Mouse (Mus musculus) megakaryocyte, embryonic 14.5 days (primary cell): ENCODE measurements around the gene Ripor2. TPM values are rescaled to one million over a fixed set of nuclear protein-coding genes. Genes with fewer than 3 reads are reported as not detected.

Experiments used
- H3K27me3 ChIP-seq: replicated peaks from 2 replicates; pipeline ENCODE3; 2012; ENCODE audit warnings: inconsistent platforms
- H3K36me3 ChIP-seq: replicated peaks from 2 replicates; pipeline ENCODE3; 2012; ENCODE audit warnings: low read length, inconsistent platforms, mixed read lengths
- H3K4me1 ChIP-seq: 2 replicates; pipeline ENCODE4 v1.6.1; 2012; ENCODE audit warnings: inconsistent platforms
- H3K4me3 ChIP-seq: replicated peaks from 2 replicates; pipeline ENCODE3; 2012; ENCODE audit warnings: moderate library complexity, mild to moderate bottlenecking, inconsistent platforms
- H3K9me3 ChIP-seq: 2 replicates; pipeline ENCODE4 v1.6.1; 2012; ENCODE audit warnings: inconsistent platforms
- FLI1 ChIP-seq: IDR thresholded peaks from 2 replicates; pipeline ENCODE4 v1.6.1; 2012; ENCODE audit warnings: low read length, inconsistent platforms, mixed read lengths
- GATA1 ChIP-seq: IDR thresholded peaks from 3 replicates; pipeline ENCODE4 v1.6.1; 2012; ENCODE audit warnings: mixed read lengths, low read length, inconsistent platforms, borderline replicate concordance
- polyA plus RNA-seq: library from polyadenylated mRNA; stranded (reverse); fragments of >175 nt; gene quantifications from 2 replicates; pipeline ENCODE4 v1.2.3, GENCODE M21; 2012; ENCODE audit warnings: low replicate concordance; ENCODE audit not compliant: insufficient read depth

Gene Ripor2
- polyA plus RNA-seq, 1 experiment = 12.6 TPM

- TF ChIP-seq FLI1 (no peak), GATA1 (no peak)
- Histone ChIP-seq H3K4me1 (peaks cover 19% of the 10 kb centered on the region), H3K4me3 (no peak overlapping the region), H3K27me3 (no peaks in the 10 kb centered on the region), H3K9me3 (no peaks in the 10 kb centered on the region), H3K36me3 (peaks cover 83% of the 10 kb centered on the region)
Observed at GRCm38 (mm10) chr13:24693312-24693711, 111.3 kb downstream of the Ripor2 start.

- peaks cover 100% of the 10 kb centered on the region for H3K36me3 ChIP-seq
- H3K9me3 ChIP-seq = no peaks in the 10 kb centered on the region
- H3K4me3 ChIP-seq = no peak overlapping the region
- peaks cover 41% of the 10 kb centered on the region for H3K4me1 ChIP-seq
- no peaks in the 10 kb centered on the region for H3K27me3 ChIP-seq
- TF ChIP-seq FLI1 = no peak
- TF ChIP-seq GATA1 = no peak
Observed at GRCm38 (mm10) chr13:24698746-24699145, 116.8 kb downstream of the Ripor2 start.

GRCm38 (mm10) chr13:24702128-24702527, 120.1 kb downstream of the Ripor2 start:
- Histone ChIP-seq H3K9me3 (no peaks in the 10 kb centered on the region), H3K27me3 (no peaks in the 10 kb centered on the region), H3K4me1 (peaks cover 42% of the 10 kb centered on the region), H3K4me3 (no peak overlapping the region), H3K36me3 (peaks cover 98% of the 10 kb centered on the region)
- TF ChIP-seq FLI1 (no peak), GATA1 (no peak)

GRCm38 (mm10) chr13:24709656-24710396, 127.8 kb downstream of the Ripor2 start:
- no peak overlapping the region for H3K4me3 ChIP-seq
- no peak for TF ChIP-seq GATA1
- TF ChIP-seq FLI1 = no peak
- H3K4me1 ChIP-seq = peaks cover 41% of the 10 kb centered on the region
- no peaks in the 10 kb centered on the region for H3K9me3 ChIP-seq
- no peaks in the 10 kb centered on the region for H3K27me3 ChIP-seq
- peaks cover 99% of the 10 kb centered on the region for H3K36me3 ChIP-seq

- no peaks in the 10 kb centered on the region for H3K9me3 ChIP-seq
- no peaks in the 10 kb centered on the region for H3K27me3 ChIP-seq
- H3K4me3 ChIP-seq = no peak overlapping the region
- H3K36me3 ChIP-seq = peaks cover 99% of the 10 kb centered on the region
- H3K4me1 ChIP-seq = peaks cover 47% of the 10 kb centered on the region
- TF ChIP-seq GATA1 = no peak
- TF ChIP-seq FLI1 = no peak
Observed at GRCm38 (mm10) chr13:24710968-24711367, 129.0 kb downstream of the Ripor2 start.

- Histone ChIP-seq H3K27me3 (no peaks in the 10 kb centered on the region), H3K9me3 (0 out of 2 replicates have a peak, but pooled peaks cover 3% of the 10 kb centered on the region), H3K4me3 (no peak overlapping the region), H3K36me3 (peaks cover 99% of the 10 kb centered on the region), H3K4me1 (peaks cover 43% of the 10 kb centered on the region)
- no peak for TF ChIP-seq GATA1
- no peak for TF ChIP-seq FLI1
Observed at GRCm38 (mm10) chr13:24712581-24713130, 130.7 kb downstream of the Ripor2 start.

- TF ChIP-seq GATA1 (no peak), FLI1 (no peak)
- Histone ChIP-seq H3K4me3 (no peak overlapping the region), H3K4me1 (peaks cover 48% of the 10 kb centered on the region), H3K9me3 (0 out of 2 replicates have a peak, but pooled peaks cover 4% of the 10 kb centered on the region), H3K27me3 (no peaks in the 10 kb centered on the region), H3K36me3 (peaks cover 99% of the 10 kb centered on the region)
Observed at GRCm38 (mm10) chr13:24713434-24714000, 131.5 kb downstream of the Ripor2 start.

GRCm38 (mm10) chr13:24714360-24714885, 132.4 kb downstream of the Ripor2 start:
- Histone ChIP-seq H3K4me3 (no peak overlapping the region), H3K27me3 (no peaks in the 10 kb centered on the region), H3K9me3 (0 out of 2 replicates have a peak, but pooled peaks cover 4% of the 10 kb centered on the region), H3K4me1 (peaks cover 44% of the 10 kb centered on the region), H3K36me3 (peaks cover 98% of the 10 kb centered on the region)
- TF ChIP-seq GATA1 (no peak), FLI1 (no peak)

GRCm38 (mm10) chr13:24715601-24716000, 133.6 kb downstream of the Ripor2 start:
- H3K36me3 ChIP-seq = peaks cover 96% of the 10 kb centered on the region
- H3K27me3 ChIP-seq = no peaks in the 10 kb centered on the region
- H3K4me3 ChIP-seq = no peak overlapping the region
- H3K4me1 ChIP-seq = peaks cover 32% of the 10 kb centered on the region
- TF ChIP-seq GATA1 (no peak), FLI1 (no peak)
- H3K9me3 ChIP-seq = 0 out of 2 replicates have a peak, but pooled peaks cover 4% of the 10 kb centered on the region
